Mouse (Mus musculus) heart, embryonic 13.5 days (tissue): ENCODE results near the gene Dqx1. TPM values are rescaled to one million over a fixed set of nuclear protein-coding genes. Genes with fewer than 3 reads are reported as not detected.

Source experiments
- ATAC-seq: fragments of 200-750 bp; cut with Nextera tagmentation; 2 replicates; pipeline ENCODE4 v1.8.0; 2017; ENCODE audit warnings: moderate TSS enrichment; ENCODE audit not compliant: insufficient number of reproducible peaks, low FRiP score, low TSS enrichment; ENCODE audit errors: extremely low read depth
- H3K27ac ChIP-seq: fragments of 300-500 bp; sonication (generic); replicated peaks from 2 replicates; pipeline ENCODE4 v1.5.1; 2015; ENCODE audit warnings: moderate library complexity, mild to moderate bottlenecking, inconsistent platforms
- H3K27me3 ChIP-seq: fragments of 300-500 bp; sonication (generic); replicated peaks from 2 replicates; pipeline ENCODE4 v1.6.1; 2015; ENCODE audit warnings: mild to moderate bottlenecking, inconsistent platforms
- H3K36me3 ChIP-seq: fragments of 300-500 bp; sonication (generic); 2 replicates; pipeline ENCODE4 v1.6.1; 2015; ENCODE audit warnings: mild to moderate bottlenecking, inconsistent platforms
- H3K4me1 ChIP-seq: fragments of 300-500 bp; sonication (generic); 2 replicates; pipeline ENCODE4 v1.6.1; 2015; ENCODE audit warnings: inconsistent platforms
- H3K4me2 ChIP-seq: fragments of 300-500 bp; sonication (generic); 2 replicates; pipeline ENCODE4 v1.6.1; 2015; ENCODE audit warnings: inconsistent platforms, mild to moderate bottlenecking, moderate library complexity
- H3K4me3 ChIP-seq: fragments of 300-500 bp; sonication (generic); 2 replicates; pipeline ENCODE4 v1.5.1; 2015; ENCODE audit warnings: moderate library complexity, mild to moderate bottlenecking, inconsistent platforms
- H3K9ac ChIP-seq: fragments of 300-500 bp; sonication (generic); 2 replicates; pipeline ENCODE4 v1.6.1; 2015; ENCODE audit warnings: inconsistent platforms, mild to moderate bottlenecking, moderate library complexity
- H3K9me3 ChIP-seq: fragments of 300-500 bp; sonication (generic); 2 replicates; pipeline ENCODE4 v1.6.1; 2016; ENCODE audit warnings: inconsistent platforms
- WGBS: fragments of 180-500 bp; shearing (Covaris S2); methylation state at CpG from one replicate; pipeline ENCODE4 v1.1.7; 2015; ENCODE audit warnings: mixed read lengths; 5-methylcytosine and 5-hydroxymethylcytosine counted together
- microRNA counts: library from miRNA; unstranded; fragments of <30 nt; microRNA quantifications from one replicate; lab custom pipeline; 2016
- microRNA-seq: library from miRNA; unstranded; fragments of <30 nt; microRNA quantifications from one replicate; pipeline ENCODE4, GENCODE M21; 2016
- polyA plus RNA-seq: library from polyadenylated mRNA; unstranded; fragments of >200 nt; fragmentation: Nextera tagmentation; extraction: Ambion mirVana; gene quantifications from 2 replicates; pipeline ENCODE4 v1.2.1, GENCODE M21; 2015

Dqx1 gene
- polyA plus RNA-seq, 1 experiment from 2014 or later, result 0.41 TPM

GRCm38 (mm10) chr6:83111510-83112136 lies 54.0 kb downstream of the Dqx1 start:
- H3K36me3 ChIP-seq, result peaks cover 27% of the 10 kb centered on the region
- no peaks in the 10 kb centered on the region for H3K27me3 ChIP-seq
- peak overlapping the region; percentile 38; the same call in 1 of the 2 replicates for H3K9ac ChIP-seq
- H3K4me3 ChIP-seq, result no peak overlapping the region
- WGBS, result 67% methylated on average over 4 of the region's 4 CpGs
- H3K9me3 ChIP-seq, result no peaks in the 10 kb centered on the region
- H3K27ac ChIP-seq, result peak overlapping the region; percentile 33
- peak overlapping the region; percentile 35 for H3K4me2 ChIP-seq
- peaks cover 50% of the 10 kb centered on the region for H3K4me1 ChIP-seq
- no peak for ATAC-seq

GRCm38 (mm10) chr6:83115011-83115671 lies 57.5 kb downstream of the Dqx1 start, which contains the start of gene Mogs:
TSS of gene Mogs (plus strand) at chr6:83115496.
- Histone ChIP-seq H3K36me3 (peaks cover 50% of the 10 kb centered on the region), H3K27me3 (no peaks in the 10 kb centered on the region), H3K4me2 (peak within 1 kb of the TSS; percentile 98), H3K27ac (peak within 1 kb of the TSS; percentile 84), H3K4me1 (peaks cover 54% of the 10 kb centered on the region), H3K9me3 (no peaks in the 10 kb centered on the region), H3K9ac (peak within 1 kb of the TSS; percentile 93), H3K4me3 (peak within 1 kb of the TSS; percentile 80)
- peak; percentile 77 for ATAC-seq
- WGBS, result under 1% methylated on average over 58 of the region's 58 CpGs

GRCm38 (mm10) chr6:83115682-83116372 lies 58.2 kb downstream of the Dqx1 start:
- peak overlapping the region; percentile 84 for H3K27ac ChIP-seq
- peak overlapping the region; percentile 80 for H3K4me3 ChIP-seq
- 1% methylated on average over 44 of the region's 48 CpGs for WGBS
- peak overlapping the region; percentile 98 for H3K4me2 ChIP-seq
- H3K36me3 ChIP-seq, result peaks cover 43% of the 10 kb centered on the region
- H3K9me3 ChIP-seq, result no peaks in the 10 kb centered on the region
- H3K4me1 ChIP-seq, result peaks cover 55% of the 10 kb centered on the region
- peak overlapping the region; percentile 93 for H3K9ac ChIP-seq
- H3K27me3 ChIP-seq, result no peaks in the 10 kb centered on the region
- no peak for ATAC-seq

DNA sequence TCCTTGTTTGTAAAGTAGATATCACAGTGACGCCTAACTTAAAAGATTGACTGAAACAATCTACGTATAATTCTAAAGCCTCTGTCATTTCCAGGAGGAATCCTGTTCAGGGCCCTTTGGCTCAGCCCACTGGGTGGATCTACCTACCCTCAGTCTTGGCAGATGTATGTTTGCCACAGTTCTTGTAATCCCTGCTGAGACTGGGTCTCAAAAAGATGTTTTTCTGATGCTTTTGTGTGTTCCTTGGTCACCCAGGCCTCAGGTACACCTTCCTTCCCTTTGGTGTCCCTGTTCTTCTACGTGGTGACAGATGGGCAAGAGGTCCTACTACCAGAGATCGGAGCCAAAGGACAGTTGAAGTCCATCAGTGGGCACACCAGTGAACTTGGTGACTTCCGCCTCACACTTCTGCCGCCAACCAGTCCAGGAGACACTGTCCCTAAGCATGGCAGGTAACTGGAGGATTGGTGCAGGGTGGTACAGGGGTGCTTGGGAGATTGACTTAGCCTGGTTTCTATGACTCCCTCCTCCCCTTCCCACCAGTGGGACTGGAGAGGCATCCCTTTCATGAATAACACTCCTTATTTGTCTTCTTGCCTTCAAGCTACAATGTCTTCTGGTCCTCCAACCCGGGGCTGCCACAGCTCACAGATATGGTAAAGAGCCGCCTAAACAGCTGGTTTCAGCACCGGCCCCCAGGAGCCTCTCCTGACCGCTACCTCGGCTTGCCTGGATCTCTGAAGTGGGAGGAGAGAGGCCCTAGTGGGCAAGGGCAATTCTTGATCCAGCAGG lies 58.9 kb downstream of the Dqx1 start:
- Histone ChIP-seq H3K27ac (peak overlapping the region; percentile 84; the same call in 1 of the 2 replicates), H3K9me3 (no peaks in the 10 kb centered on the region), H3K4me2 (peak overlapping the region; percentile 98), H3K4me1 (peaks cover 52% of the 10 kb centered on the region), H3K27me3 (no peaks in the 10 kb centered on the region), H3K9ac (peak overlapping the region; percentile 93), H3K4me3 (peak overlapping the region; percentile 80), H3K36me3 (peaks cover 36% of the 10 kb centered on the region)
- no peak for ATAC-seq
- 72% methylated on average over 11 of the region's 11 CpGs for WGBS

MicroRNAs encoded within 50 kb of the gene (microRNA counts, 519-probe panel; counts per million panel counts)
- microRNA mmu-miR-3470a+mmu-miR-3470b (lab: Ali Mortazavi, UCI), result 209 counts per million, percentile 61 among the panel's probes with 10 or more counts

Small RNAs within 50 kb of the gene (microRNA-seq; reads per million reads assigned to microRNA genes)
- gene Mir3470a, result not detected
- not detected for gene Mir7040

Other genes with a start within 250 kb of the Dqx1 start
- gene Sema4f, start 118.1 kb upstream of the Dqx1 start, polyA plus RNA-seq, result 0.52 and 0.78 TPM in 2 replicates
- gene M1ap, start 110.9 kb upstream of the Dqx1 start, polyA plus RNA-seq, result 1.5 and 1.7 TPM in 2 replicates
- gene Dok1, start 24.4 kb upstream of the Dqx1 start, polyA plus RNA-seq, result 7.6 and 9.3 TPM in 2 replicates
- 6.9 and 7.1 TPM in 2 replicates for gene Loxl3, start 23.7 kb upstream of the Dqx1 start, polyA plus RNA-seq
- 120 and 123 TPM in 2 replicates for gene Aup1, start 3.3 kb upstream of the Dqx1 start, polyA plus RNA-seq
- gene Htra2, start 2.6 kb upstream of the Dqx1 start, polyA plus RNA-seq, result 80.2 and 94.2 TPM in 2 replicates
- 0.23 and 1.0 TPM in 2 replicates for gene Tlx2, start 12.4 kb downstream of the Dqx1 start, polyA plus RNA-seq
- 14.8 and 19.5 TPM in 2 replicates for gene Pcgf1, start 20.0 kb downstream of the Dqx1 start, polyA plus RNA-seq
- 0.20 TPM in 1 of 2 replicates, not detected in the other for gene Lbx2, start 28.5 kb downstream of the Dqx1 start, polyA plus RNA-seq
- 1.5 and 1.7 TPM in 2 replicates for gene Ccdc142, start 43.8 kb downstream of the Dqx1 start, polyA plus RNA-seq
- 1.6 TPM in 2 replicates for gene Gm42688, start 43.8 kb downstream of the Dqx1 start, polyA plus RNA-seq
- 134 and 176 TPM in 2 replicates for gene Mrpl53, start 51.2 kb downstream of the Dqx1 start, polyA plus RNA-seq
- 18.5 and 22.0 TPM in 2 replicates for gene Mogs, start 57.7 kb downstream of the Dqx1 start, polyA plus RNA-seq
- gene Wbp1, start 63.7 kb downstream of the Dqx1 start, polyA plus RNA-seq, result 88.8 and 99.2 TPM in 2 replicates
- gene Ino80b, start 67.6 kb downstream of the Dqx1 start, polyA plus RNA-seq, result 8.2 and 8.7 TPM in 2 replicates
- 19.5 and 21.6 TPM in 2 replicates for gene Rtkn, start 77.6 kb downstream of the Dqx1 start, polyA plus RNA-seq
- gene Wdr54, start 98.6 kb downstream of the Dqx1 start, polyA plus RNA-seq, result 7.0 and 7.5 TPM in 2 replicates
- gene 1700003E16Rik, start 98.6 kb downstream of the Dqx1 start, polyA plus RNA-seq, result 0.55 and 0.64 TPM in 2 replicates
- gene Dctn1, start 108.1 kb downstream of the Dqx1 start, polyA plus RNA-seq, result 62.3 and 65.9 TPM in 2 replicates
- gene Slc4a5, start 162.0 kb downstream of the Dqx1 start, polyA plus RNA-seq, result 0.11 and 0.37 TPM in 2 replicates